Mouse (Mus musculus) adrenal gland, postnatal 14 days (tissue): ENCODE results near the gene Rab9. TPM values are rescaled to one million over a fixed set of nuclear protein-coding genes. Genes with fewer than 3 reads are reported as not detected.
A peak's percentile ranks its signal among the peaks of the same experiment; 100 is the strongest.

Experiments used
- DNase-seq: peaks from one replicate; pipeline ENCODE4 v3.0.0; 2021; ENCODE audit warnings: mixed read lengths
- long read RNA-seq, 2 experiments: library from polyadenylated mRNA; stranded (forward); transcript quantifications; one replicate each; pipeline ENCODE4 v2.0.0; 2021
- total RNA-seq: library from RNA; stranded (reverse); gene quantifications from 2 replicates; pipeline ENCODE4 v1.2.3, GENCODE M21; 2021

Rab9 gene
- 58.4 and 60.7 TPM in 2 replicates for total RNA-seq
- long read RNA-seq, experiment 1, transcript Rab9-202 (3 exons, 1,447 nt), result major isoform, 47 of 52 reads
- long read RNA-seq, experiment 1, partial matches to known transcripts, result 2 of 52 reads
- long read RNA-seq, experiment 1, other reads (novel, unspliced or antisense), result 2 of 52 reads
- long read RNA-seq, experiment 2, transcript Rab9-202 (3 exons, 1,447 nt), result major isoform, 47 of 50 reads
- long read RNA-seq, experiment 2, partial matches to known transcripts, result 0 of 50 reads
- long read RNA-seq, experiment 2, other reads (novel, unspliced or antisense), result 3 of 50 reads

GRCm38 (mm10) chrX:166479365-166479983 lies at the start of gene Rab9:
Rab9 (minus strand) TSS chrX:166479867.
- DNase-seq, result peak; percentile 95

GRCm38 (mm10) chrX:166528126-166528525 lies 48.5 kb upstream of the Rab9 start:
- DNase-seq, result no peak

GRCm38 (mm10) chrX:166525637-166526315 lies 46.1 kb upstream of the Rab9 start:
- DNase-seq, result no peak

GRCm38 (mm10) chrX:166520782-166521181 lies 41.1 kb upstream of the Rab9 start:
- DNase-seq, result no peak

GRCm38 (mm10) chrX:166518345-166518744 lies 38.7 kb upstream of the Rab9 start, which contains the start of gene Tceanc:
Tceanc (minus strand) TSS chrX:166518567.
- no peak for DNase-seq

GRCm38 (mm10) chrX:166516631-166517030 lies 37.0 kb upstream of the Rab9 start:
- peak; percentile 42 for DNase-seq

GRCm38 (mm10) chrX:166515923-166516322 lies 36.3 kb upstream of the Rab9 start:
- no peak for DNase-seq

GRCm38 (mm10) chrX:166514035-166514434 lies 34.4 kb upstream of the Rab9 start:
- DNase-seq, result peak; percentile 24

GRCm38 (mm10) chrX:166512071-166512470 lies 32.4 kb upstream of the Rab9 start:
- DNase-seq, result no peak

GRCm38 (mm10) chrX:166511107-166511506 lies 31.4 kb upstream of the Rab9 start:
- DNase-seq, result no peak

- peak; percentile 95 for DNase-seq
These were observed 30.4 kb upstream of the Rab9 start for GRCm38 (mm10) chrX:166509761-166510738.

GRCm38 (mm10) chrX:166504421-166504820 lies 24.8 kb upstream of the Rab9 start:
- no peak for DNase-seq

GRCm38 (mm10) chrX:166499496-166500190 lies 20.0 kb upstream of the Rab9 start:
- DNase-seq, result no peak

- no peak for DNase-seq
These were observed 18.1 kb upstream of the Rab9 start for GRCm38 (mm10) chrX:166497771-166498170.

GRCm38 (mm10) chrX:166495052-166495451 lies 15.4 kb upstream of the Rab9 start:
- no peak for DNase-seq

GRCm38 (mm10) chrX:166478631-166479364 lies 869 bp downstream of the Rab9 start:
- peak; percentile 34 for DNase-seq

- DNase-seq, result no peak
These were observed 2.3 kb downstream of the Rab9 start for GRCm38 (mm10) chrX:166477393-166477792.

GRCm38 (mm10) chrX:166472612-166473011 lies 7.1 kb downstream of the Rab9 start:
- no peak for DNase-seq

- no peak for DNase-seq
These were observed 11.3 kb downstream of the Rab9 start for GRCm38 (mm10) chrX:166468321-166468720.

- DNase-seq, result no peak
These were observed 24.1 kb downstream of the Rab9 start for GRCm38 (mm10) chrX:166455525-166455924.

- DNase-seq, result no peak
These were observed 25.3 kb downstream of the Rab9 start for GRCm38 (mm10) chrX:166454331-166454730.
